Comparison of ENCODE assay signal across 19 mouse cellular contexts in genomic region chr2:148603951-148604350, GRCm38 (mm10).
DNase-seq lines count a peak whose midpoint lies in the region; ATAC-seq and TF ChIP-seq lines count a peak whose summit lies in the region.
"Had no signal": no experiment of that assay in that cellular context is flagged by ENCODE, and none has a peak within 500 bp of the region (broad histone marks: within the 10 kb centered on the region; RNA-seq: fewer than 3 reads in every experiment).

No protein-coding gene starts in this region.

- intact Hi-C loops in gastrocnemius, adult 2 months (cut with DNase I): no loop called here

- no peak overlapping the region for H3K4me2 ChIP-seq in lung, embryonic 14.5 days
- H3K4me2 ChIP-seq: forebrain, embryonic 15.5 days; hindbrain, embryonic 14.5 days; neural tube, embryonic 12.5 days had no signal

- DNase-seq in gastrocnemius, adult 2 months: no peak
- no peak for DNase-seq in gastrocnemius, postnatal 4 days (ENCODE audit: low spot score in 2 of 2)
- no peak for DNase-seq in lung, embryonic 14.5 days
- DNase-seq in lung, adult 18-20 months: no peak
- peak; percentile 40 to 42 for DNase-seq in heart, adult 9 months (ENCODE audit: low spot score in 2 of 2)
- peak; percentile 27 for DNase-seq in lung, postnatal 36 days
- no peak for DNase-seq in natural killer cell, adult 2 months (ENCODE audit: low spot score in 2 of 2)
- DNase-seq in frontal cortex, postnatal 10 days (ENCODE audit: low spot score in 2 of 2): no peak
- DNase-seq: adrenal gland, adult 2 months; cerebellum, adult 9-11 months; gastrocnemius, postnatal 25 days; kidney, adult 18-20 months; right cerebral cortex, postnatal 25 days had no signal

- no peak overlapping the region for H3K9ac ChIP-seq in lung, embryonic 14.5 days
- H3K9ac ChIP-seq: forebrain, embryonic 15.5 days; hindbrain, embryonic 14.5 days; liver, embryonic 14.5 days; neural tube, embryonic 12.5 days had no signal

- ATAC-seq in lung, embryonic 14.5 days (ENCODE audit: insufficient read depth): peak; percentile 41; the same call in 1 of the 2 replicates
- ATAC-seq: forebrain, embryonic 15.5 days; midbrain, embryonic 16.5 days had no signal

- H3K4me1 ChIP-seq in lung, embryonic 14.5 days (ENCODE audit: insufficient read depth): no peaks in the 10 kb centered on the region
- H3K4me1 ChIP-seq: forebrain, embryonic 15.5 days; neural tube, embryonic 12.5 days had no signal

- H3K27ac ChIP-seq in gastrocnemius, adult 2 months: peak overlapping the region; percentile 50; the same call in 1 of the 2 replicates
- no peak overlapping the region for H3K27ac ChIP-seq in lung, embryonic 14.5 days (ENCODE audit: low read depth)
- H3K27ac ChIP-seq: forebrain, embryonic 15.5 days; hindbrain, embryonic 14.5 days; liver, embryonic 14.5 days; neural tube, embryonic 12.5 days had no signal

- no peaks in the 10 kb centered on the region for H3K27me3 ChIP-seq in lung, embryonic 14.5 days (ENCODE audit: insufficient read depth, low read length)
- H3K27me3 ChIP-seq: forebrain, embryonic 15.5 days; megakaryocyte, embryonic 14.5 days; neural tube, embryonic 12.5 days had no signal

- no peaks in the 10 kb centered on the region for H3K36me3 ChIP-seq in lung, embryonic 14.5 days (ENCODE audit: insufficient read depth)
- H3K36me3 ChIP-seq: forebrain, embryonic 15.5 days; neural tube, embryonic 12.5 days had no signal

- no peaks in the 10 kb centered on the region for H3K9me3 ChIP-seq in lung, embryonic 14.5 days (ENCODE audit: low read depth, low read length)
- H3K9me3 ChIP-seq: forebrain, embryonic 15.5 days; megakaryocyte, embryonic 14.5 days; neural tube, embryonic 12.5 days had no signal

- H3K4me3 ChIP-seq in gastrocnemius, adult 2 months: no peak overlapping the region
- H3K4me3 ChIP-seq in lung, embryonic 14.5 days (ENCODE audit: low read depth, low read length): no peak overlapping the region
- H3K4me3 ChIP-seq: forebrain, embryonic 15.5 days; megakaryocyte, embryonic 14.5 days; neural tube, embryonic 12.5 days had no signal

- 52% methylated on average over 2 of the region's 2 CpGs for WGBS in lung, embryonic 14.5 days

- peak; percentile 17; the same call in 1 of the 2 replicates for TF ChIP-seq CTCF in gastrocnemius, adult 2 months (IDR thresholded peaks at IDR 0.05)
- no peak; the same call in 1 of the 2 replicates for TF ChIP-seq CTCF in lung, embryonic 14.5 days (IDR thresholded peaks at IDR 0.05; ENCODE audit: low read depth)

Comparison
In these comparisons a context has a peak if more than half of its experiments do, and no peak if none do; other contexts are left out.
1. DNase-seq: peak in heart, adult 9 months (2 of 2) and lung, postnatal 36 days (single experiment); none in gastrocnemius, adult 2 months (single experiment), gastrocnemius, postnatal 4 days (0 of 2), lung, embryonic 14.5 days (single experiment), lung, adult 18-20 months (0 of 2), natural killer cell, adult 2 months (0 of 2) and frontal cortex, postnatal 10 days (0 of 2).